Mouse (Mus musculus): Measurements from ENCODE around the gene Rerg. TPM values are rescaled to one million over a fixed set of nuclear protein-coding genes. Genes with fewer than 3 reads are reported as not detected.

The Rerg gene
- total RNA-seq, 2 experiments from 2014 or later, result 5.9 to 11.9 TPM

DNA sequence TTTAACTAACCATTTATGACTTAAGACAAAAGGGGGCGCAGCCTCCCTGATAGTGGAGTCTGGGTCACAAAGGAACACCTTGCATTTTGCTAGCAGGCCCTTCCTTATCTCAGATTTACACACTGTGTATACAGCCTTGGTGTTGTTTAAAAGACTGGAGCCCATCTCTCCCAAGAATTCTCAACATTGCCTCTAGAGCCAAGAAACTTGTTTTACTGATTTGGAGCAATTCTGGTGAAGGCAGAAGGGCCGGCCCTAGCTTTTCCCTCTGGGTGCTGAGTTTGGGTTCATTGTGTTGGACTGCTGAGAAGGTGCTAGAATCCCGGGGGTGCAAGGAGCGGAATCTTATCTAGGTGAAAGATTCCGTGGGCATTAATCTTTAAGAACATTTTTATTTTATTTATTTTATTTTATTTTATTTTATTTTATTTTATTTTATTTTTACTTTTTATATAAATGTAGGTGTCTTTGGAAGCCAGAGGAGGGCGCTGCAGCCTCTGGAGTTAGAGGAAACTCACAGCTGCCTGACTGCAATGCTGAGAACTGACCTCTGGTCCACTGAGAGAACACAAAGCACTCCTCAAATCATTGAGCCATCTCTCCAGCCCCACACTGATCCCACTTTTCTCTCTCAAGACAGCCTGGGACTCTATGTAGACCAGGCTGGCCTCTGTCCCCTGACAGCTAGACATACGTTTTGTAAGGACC, 26.3 kb downstream of the Rerg start:
- no peak overlapping the region for H3K4me3 ChIP-seq
- DNase-seq (ENCODE audit: extremely low spot score in 1 of 2, low spot score in 2 of 2), result no peak
- intact Hi-C loops (cut with DNase I), result no loop called here
- no peak overlapping the region for H3K27ac ChIP-seq
- TF ChIP-seq CTCF (IDR thresholded peaks at IDR 0.05), result no peak; the same call in none of the 2 replicates

DNA sequence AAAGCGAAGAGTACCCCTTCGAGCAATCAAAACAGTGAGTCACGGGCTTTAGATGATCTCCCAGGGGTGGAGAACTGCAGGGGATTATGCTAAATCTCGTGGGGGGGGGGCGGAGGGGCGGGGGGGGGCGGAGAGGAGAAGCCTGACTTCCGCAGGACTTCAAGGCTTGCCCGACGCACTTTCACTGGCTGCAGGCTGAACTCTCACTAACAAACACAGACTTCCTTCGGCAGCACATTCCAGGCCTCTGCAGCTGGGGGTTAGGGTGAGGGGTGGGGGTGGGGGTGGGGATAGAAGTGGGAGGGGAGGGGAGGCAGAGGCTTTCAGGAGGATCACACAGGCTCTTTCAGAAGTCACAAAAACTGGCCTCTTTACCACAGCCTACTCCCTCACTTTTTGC, 27.5 kb downstream of the Rerg start:
- intact Hi-C loops (cut with DNase I), result no loop called here
- no peak overlapping the region for H3K4me3 ChIP-seq

DNA sequence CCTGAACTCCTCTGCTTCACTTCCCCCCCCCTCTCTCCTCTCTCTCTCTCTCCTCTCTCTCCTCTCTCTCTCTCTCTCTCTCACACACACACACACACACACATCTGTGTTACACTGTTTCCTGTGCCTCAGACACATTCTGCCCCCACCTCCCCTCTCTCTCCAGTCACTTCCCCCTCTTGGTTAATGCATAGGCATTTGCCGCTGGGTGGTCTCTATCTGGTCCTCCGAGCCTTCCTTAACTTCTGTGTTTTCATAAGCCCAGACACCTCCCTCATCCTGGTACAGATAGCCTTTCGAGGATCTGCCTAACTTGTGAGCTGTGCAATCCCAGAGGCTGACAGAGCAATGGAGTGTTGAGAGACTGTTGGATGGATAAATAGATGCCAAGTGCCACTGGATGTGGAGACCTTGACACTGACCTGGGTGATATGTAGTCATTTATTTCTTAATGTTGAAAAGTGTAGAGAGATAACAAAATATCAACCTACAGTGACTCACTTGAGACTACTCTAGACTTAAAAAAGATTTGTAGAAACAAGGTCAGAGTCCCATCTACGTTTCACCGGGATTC, 29.0 kb downstream of the Rerg start:
- no peak overlapping the region for H3K4me3 ChIP-seq
- no peak for DNase-seq (ENCODE audit: extremely low spot score in 1 of 2, low spot score in 2 of 2)
- TF ChIP-seq CTCF (IDR thresholded peaks at IDR 0.05), result no peak
- intact Hi-C loops (cut with DNase I), result no loop called here
- H3K27ac ChIP-seq, result no peak overlapping the region

More for the DNA sequence above, 27.5 kb downstream of the Rerg start:
- no peak for TF ChIP-seq CTCF (IDR thresholded peaks at IDR 0.05)
- DNase-seq (ENCODE audit: extremely low spot score in 1 of 2, low spot score in 2 of 2), result no peak
- H3K27ac ChIP-seq, result no peak overlapping the region

DNA sequence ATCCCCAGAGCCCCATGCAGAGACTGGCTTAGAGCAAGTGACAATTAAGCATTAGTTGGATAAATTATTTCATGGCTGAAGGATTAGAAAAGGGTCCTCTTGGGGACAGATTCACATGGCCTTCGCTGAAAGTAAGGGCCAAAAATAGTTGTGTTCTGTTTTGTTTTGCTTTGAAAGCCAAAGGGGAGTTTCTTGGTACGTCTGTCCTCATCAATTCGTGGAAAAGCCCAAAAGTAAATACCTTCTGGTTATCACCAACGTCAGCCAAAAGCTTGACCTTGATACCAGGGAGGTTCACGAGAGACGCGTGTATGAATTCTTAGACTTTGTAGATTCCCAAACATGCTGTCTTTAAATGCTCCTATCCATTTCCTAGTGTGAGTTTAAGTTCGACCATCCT, 31.5 kb downstream of the Rerg start:
- H3K4me3 ChIP-seq, result no peak overlapping the region
- no peak for DNase-seq (ENCODE audit: extremely low spot score in 1 of 2, low spot score in 2 of 2)
- no peak overlapping the region for H3K27ac ChIP-seq
- TF ChIP-seq CTCF (IDR thresholded peaks at IDR 0.05), result no peak
- intact Hi-C loops (cut with DNase I), result no loop called here

DNA sequence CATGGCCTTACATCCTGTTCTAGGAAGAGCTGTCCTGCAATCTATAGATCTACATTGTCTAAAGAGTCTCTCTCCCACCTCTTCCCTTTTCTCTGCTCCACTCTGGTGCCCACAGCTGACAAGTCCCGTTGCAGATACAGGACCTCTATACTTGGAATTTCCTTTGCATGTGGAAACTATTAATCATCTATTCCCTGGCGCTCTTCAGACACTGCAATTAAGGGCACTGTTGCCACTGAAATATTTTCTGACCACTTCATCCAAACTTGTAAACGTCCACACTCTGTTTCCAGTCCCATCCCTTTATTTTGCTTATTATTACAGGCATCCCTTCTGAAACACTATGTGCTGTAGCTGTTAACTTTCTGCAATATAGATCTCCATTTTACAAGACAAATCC, 31.9 kb downstream of the Rerg start:
- DNase-seq (ENCODE audit: extremely low spot score in 1 of 2, low spot score in 2 of 2), result no peak
- Histone ChIP-seq H3K27ac (no peak overlapping the region), H3K4me3 (no peak overlapping the region)
- intact Hi-C loops (cut with DNase I), result no loop called here
- no peak for TF ChIP-seq CTCF (IDR thresholded peaks at IDR 0.05)

DNA sequence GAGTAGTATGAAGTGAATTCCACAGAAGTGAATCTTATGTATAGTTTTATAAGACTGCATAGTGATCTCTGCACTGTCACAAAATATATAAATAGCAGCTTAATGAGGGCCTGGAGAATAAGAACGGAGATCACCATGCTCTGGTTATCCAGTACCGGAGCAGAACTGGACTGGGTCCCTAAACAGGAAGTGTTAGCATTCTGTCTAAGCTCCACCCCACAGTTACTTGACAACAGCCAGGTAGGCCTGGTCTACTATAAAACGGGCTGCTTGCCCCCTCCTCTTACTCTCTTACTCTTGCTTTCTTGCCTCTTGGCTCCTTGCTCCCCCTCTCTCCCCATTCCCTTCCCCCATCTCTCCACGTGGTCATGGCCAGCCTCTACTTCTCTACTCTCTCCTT, 33.9 kb downstream of the Rerg start:
- no peak overlapping the region for H3K4me3 ChIP-seq
- no peak for TF ChIP-seq CTCF (IDR thresholded peaks at IDR 0.05)
- intact Hi-C loops (cut with DNase I), result no loop called here
- no peak overlapping the region for H3K27ac ChIP-seq
- no peak for DNase-seq (ENCODE audit: extremely low spot score in 1 of 2, low spot score in 2 of 2)

DNA sequence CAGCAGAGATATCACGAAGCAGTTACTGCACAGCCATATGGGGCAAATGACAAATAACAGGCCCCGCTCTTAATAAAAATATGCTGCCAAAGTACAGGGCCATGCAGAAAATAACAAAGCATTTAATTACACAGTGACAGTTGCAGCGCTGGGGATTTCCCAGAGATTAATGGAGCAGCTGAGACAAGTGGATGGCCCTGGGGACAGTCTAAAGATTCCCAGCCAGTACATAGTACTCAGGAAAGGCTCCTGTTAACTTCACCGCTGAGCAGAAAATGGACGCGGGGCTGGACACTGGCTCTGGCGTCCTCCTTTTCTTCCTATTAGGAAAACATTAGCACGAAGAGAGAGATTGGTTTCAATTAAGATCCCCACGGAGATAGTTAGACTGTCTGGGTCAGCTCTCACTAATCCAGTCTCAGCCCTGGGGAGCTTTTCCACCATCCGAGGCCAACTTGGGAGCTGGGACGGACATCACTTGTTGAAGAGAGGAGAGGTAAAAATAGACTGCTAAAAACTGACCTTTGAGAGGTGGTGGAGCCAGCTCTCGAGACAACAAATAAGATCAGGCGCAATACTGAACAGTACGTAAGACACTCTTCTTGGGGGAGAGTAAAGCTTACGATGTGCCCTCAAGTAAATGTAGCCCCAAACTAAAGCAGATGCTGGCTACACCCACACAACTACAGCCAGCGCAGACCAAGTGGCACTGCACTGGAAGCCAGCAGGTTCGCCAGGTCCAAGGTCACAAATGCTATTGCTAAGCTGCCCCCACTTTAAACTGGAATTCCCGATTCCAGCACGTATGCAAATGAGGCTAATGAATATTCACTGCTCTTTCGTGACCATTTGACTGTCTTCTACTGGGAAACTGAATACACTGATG, 34.5 kb downstream of the Rerg start:
- Histone ChIP-seq H3K27ac (no peak overlapping the region), H3K4me3 (no peak overlapping the region)
- intact Hi-C loops (cut with DNase I), result no loop called here
- no peak for DNase-seq (ENCODE audit: extremely low spot score in 1 of 2, low spot score in 2 of 2)
- no peak for TF ChIP-seq CTCF (IDR thresholded peaks at IDR 0.05)

DNA sequence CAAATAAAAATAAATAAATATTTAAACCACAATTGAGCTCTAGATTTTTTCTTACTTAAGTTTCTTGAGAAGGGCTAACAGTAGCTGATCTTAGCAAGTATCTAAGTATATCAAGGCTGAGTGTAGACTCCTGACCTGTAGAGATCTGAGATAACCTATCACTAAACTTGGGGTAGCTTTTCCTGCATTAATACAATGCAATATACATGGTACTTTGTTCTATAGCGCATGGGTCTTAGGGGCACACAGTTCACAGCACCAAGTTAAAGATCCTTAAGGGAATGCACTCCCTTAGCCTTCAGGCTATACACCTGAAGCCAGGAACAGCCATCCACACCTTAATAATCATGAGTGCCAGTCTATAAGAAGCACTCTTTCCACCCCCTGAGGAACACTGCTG, 38.5 kb downstream of the Rerg start:
- intact Hi-C loops (cut with DNase I), result no loop called here
- no peak for TF ChIP-seq CTCF (IDR thresholded peaks at IDR 0.05)
- no peak overlapping the region for H3K4me3 ChIP-seq
- no peak for DNase-seq (ENCODE audit: extremely low spot score in 1 of 2, low spot score in 2 of 2)
- no peak overlapping the region for H3K27ac ChIP-seq

DNA sequence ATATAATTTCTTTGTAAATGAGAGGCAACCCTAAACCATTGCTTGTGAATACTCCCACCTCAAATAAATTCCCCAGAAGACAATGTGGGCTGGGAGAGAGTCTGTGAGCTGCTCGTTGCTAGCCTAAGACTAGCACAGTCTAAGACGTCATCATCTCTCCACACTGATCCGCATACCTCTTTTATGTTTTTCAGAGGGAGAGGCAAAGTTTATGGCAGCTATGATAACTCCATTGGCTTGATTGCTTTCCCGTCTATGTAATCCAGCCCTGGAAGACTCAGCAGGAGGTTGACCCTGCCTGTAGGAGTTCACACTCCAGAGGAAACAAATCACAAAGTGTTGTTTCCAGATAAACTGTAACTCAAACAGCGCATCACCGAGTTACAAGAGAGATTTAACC, 38.9 kb downstream of the Rerg start:
- Histone ChIP-seq H3K4me3 (no peak overlapping the region), H3K27ac (no peak overlapping the region)
- no peak for DNase-seq (ENCODE audit: extremely low spot score in 1 of 2, low spot score in 2 of 2)
- no peak for TF ChIP-seq CTCF (IDR thresholded peaks at IDR 0.05)
- intact Hi-C loops (cut with DNase I), result no loop called here

DNA sequence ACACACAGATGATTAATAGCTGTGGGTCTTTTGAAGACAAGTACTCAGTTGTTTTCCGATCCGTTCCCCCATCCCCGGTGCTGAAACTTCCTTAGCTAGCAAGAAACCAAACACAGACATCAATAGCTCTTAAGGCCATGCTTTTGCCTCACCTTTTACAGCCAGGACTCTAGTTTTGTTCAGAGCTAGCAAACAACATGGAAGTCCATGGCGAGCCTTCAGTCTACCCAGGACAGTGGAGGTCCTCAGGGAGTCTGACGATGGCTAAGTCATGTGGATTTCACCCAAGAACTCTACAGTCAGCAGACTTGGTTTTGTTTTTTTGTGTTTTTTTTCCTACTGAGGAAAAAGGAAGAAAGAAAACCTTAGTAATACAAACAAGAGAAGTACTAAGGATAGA, 43.4 kb downstream of the Rerg start:
- intact Hi-C loops (cut with DNase I), result no loop called here
- DNase-seq (ENCODE audit: extremely low spot score in 1 of 2, low spot score in 2 of 2), result no peak
- H3K4me3 ChIP-seq, result no peak overlapping the region
- no peak overlapping the region for H3K27ac ChIP-seq
- TF ChIP-seq CTCF (IDR thresholded peaks at IDR 0.05), result no peak

DNA sequence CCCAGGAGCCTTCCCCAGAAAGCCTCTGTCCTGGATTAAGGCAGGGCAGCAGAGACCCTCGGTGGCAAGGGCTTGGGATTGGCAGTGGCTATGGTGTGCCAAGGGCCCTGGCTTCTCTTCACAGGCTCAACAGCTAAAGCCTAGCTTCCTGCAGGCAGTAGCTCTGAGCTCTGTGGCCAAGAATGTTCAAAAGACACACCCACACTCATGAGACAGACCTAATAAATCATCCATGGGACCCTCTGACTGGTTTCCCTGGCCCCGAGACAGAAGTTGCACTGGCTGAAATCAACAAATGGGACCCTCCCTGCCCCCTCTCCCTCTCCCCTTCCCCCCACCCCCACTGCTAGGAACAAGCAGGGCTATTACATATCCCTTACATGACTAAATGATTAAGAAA, 44.1 kb downstream of the Rerg start:
- no peak overlapping the region for H3K4me3 ChIP-seq
- no peak for DNase-seq (ENCODE audit: extremely low spot score in 1 of 2, low spot score in 2 of 2)
- TF ChIP-seq CTCF (IDR thresholded peaks at IDR 0.05), result no peak
- intact Hi-C loops (cut with DNase I), result no loop called here
- no peak overlapping the region for H3K27ac ChIP-seq

DNA sequence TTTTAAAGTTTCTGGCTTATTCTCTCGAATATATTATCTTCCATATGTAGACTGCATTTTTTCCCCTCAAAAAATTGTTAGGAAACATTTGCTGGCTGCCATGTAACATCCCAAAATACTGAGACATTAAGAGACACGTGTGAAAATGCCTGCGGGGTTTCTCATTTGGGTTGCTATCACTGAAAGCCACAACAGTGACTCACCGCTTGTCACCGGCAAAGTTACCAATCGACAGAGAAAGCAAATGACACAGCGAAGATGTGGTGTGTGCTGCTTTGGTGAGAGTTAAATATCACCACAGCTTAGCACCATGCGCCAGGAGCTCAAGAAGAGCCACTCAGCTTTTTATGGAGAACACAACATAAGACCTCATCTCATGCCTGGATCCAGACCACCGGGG, 44.9 kb downstream of the Rerg start:
- H3K4me3 ChIP-seq, result no peak overlapping the region
- no peak for TF ChIP-seq CTCF (IDR thresholded peaks at IDR 0.05)
- DNase-seq (ENCODE audit: extremely low spot score in 1 of 2, low spot score in 2 of 2), result peak in 1 of 2 experiments; percentile 31
- no peak overlapping the region for H3K27ac ChIP-seq
- intact Hi-C loops (cut with DNase I), result no loop called here
